Mouse (Mus musculus) hindbrain, embryonic 16.5 days (tissue): ENCODE measurements around the gene Erc2. TPM values are rescaled to one million over a fixed set of nuclear protein-coding genes. Genes with fewer than 3 reads are reported as not detected.

Experiments used
- ATAC-seq: fragments of 200-750 bp; cut with Nextera tagmentation; 2 replicates; pipeline ENCODE4 v1.8.0; 2017; ENCODE audit warnings: moderate TSS enrichment, moderate library complexity
- H3K27ac ChIP-seq: fragments of 300-500 bp; sonication (generic); 2 replicates; pipeline ENCODE4 v1.5.1; 2014; ENCODE audit warnings: low read depth, mild to moderate bottlenecking, control low read depth, low read length, moderate library complexity
- H3K27me3 ChIP-seq: fragments of 300-500 bp; sonication (generic); replicated peaks from 2 replicates; pipeline ENCODE4 v1.6.1; 2014; ENCODE audit warnings: low read length; ENCODE audit not compliant: control insufficient read depth, insufficient read depth
- H3K36me3 ChIP-seq: fragments of 300-500 bp; sonication (generic); 2 replicates; pipeline ENCODE4 v1.6.1; 2014; ENCODE audit warnings: mild to moderate bottlenecking, low read length, moderate library complexity, mixed read lengths; ENCODE audit not compliant: control insufficient read depth, insufficient read depth
- H3K4me1 ChIP-seq: fragments of 300-500 bp; sonication (generic); 2 replicates; pipeline ENCODE4 v1.6.1; 2014; ENCODE audit warnings: low read depth, low read length; ENCODE audit not compliant: control insufficient read depth, insufficient read depth
- H3K4me2 ChIP-seq: fragments of 300-500 bp; sonication (generic); 2 replicates; pipeline ENCODE4 v1.6.1; 2014; ENCODE audit warnings: mild to moderate bottlenecking, low read length, control low read depth, moderate library complexity
- H3K4me3 ChIP-seq: fragments of 300-500 bp; sonication (generic); 2 replicates; pipeline ENCODE4 v1.5.1; 2014; ENCODE audit warnings: mild to moderate bottlenecking, low read length, control low read depth, moderate library complexity
- H3K9ac ChIP-seq: fragments of 300-500 bp; sonication (generic); 2 replicates; pipeline ENCODE4 v1.6.1; 2014; ENCODE audit warnings: low read depth, mild to moderate bottlenecking, control low read depth, low read length, moderate library complexity
- H3K9me3 ChIP-seq: fragments of 300-500 bp; sonication (generic); 2 replicates; pipeline ENCODE4 v1.6.1; 2014; ENCODE audit warnings: mild to moderate bottlenecking, low read length, moderate library complexity; ENCODE audit not compliant: control insufficient read depth
- WGBS: fragments of 180-500 bp; shearing (Covaris S2); extraction: QIAGEN DNeasy Blood & Tissue Kit; methylation state at CpG from one replicate; pipeline ENCODE4 v1.1.7; 2014; 5-methylcytosine and 5-hydroxymethylcytosine counted together
- polyA plus RNA-seq: library from polyadenylated mRNA; unstranded; fragments of >200 nt; fragmentation: Nextera tagmentation; extraction: Ambion mirVana; gene quantifications from 2 replicates; pipeline ENCODE4 v1.2.1, GENCODE M21; 2015

The Erc2 gene
- polyA plus RNA-seq, 1 experiment from 2014 or later: 73.8 TPM

DNA sequence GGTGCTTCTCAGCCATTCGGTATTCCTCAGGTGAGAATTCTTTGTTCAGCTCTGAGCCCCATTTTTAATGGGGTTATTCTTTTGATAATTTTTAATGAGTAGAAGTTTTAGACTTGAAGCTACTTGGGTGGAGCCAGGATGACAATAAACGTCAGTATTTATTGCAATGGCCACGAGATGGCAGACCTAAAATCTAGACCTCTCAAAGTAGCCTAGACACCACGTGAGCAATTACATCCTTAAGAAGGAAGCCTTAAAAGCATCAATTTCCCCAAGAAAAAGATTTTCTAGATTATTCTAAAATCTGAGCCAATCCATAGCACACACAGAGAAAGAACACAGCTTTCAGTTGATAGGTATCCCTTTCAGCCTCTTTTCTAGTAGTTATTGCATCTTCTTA lies 640.5 kb downstream of the Erc2 start:
- no peak for ATAC-seq
- Histone ChIP-seq H3K36me3 (no peaks in the 10 kb centered on the region), H3K4me1 (no peaks in the 10 kb centered on the region), H3K4me2 (no peak overlapping the region), H3K27me3 (no peaks in the 10 kb centered on the region), H3K9ac (no peak overlapping the region), H3K27ac (no peak overlapping the region), H3K4me3 (no peak overlapping the region), H3K9me3 (no peaks in the 10 kb centered on the region)
- 67% methylated on average over 4 of the region's 4 CpGs for WGBS

- Histone ChIP-seq H3K27ac (no peak overlapping the region), H3K9ac (no peak overlapping the region), H3K4me3 (no peak overlapping the region), H3K36me3 (no peaks in the 10 kb centered on the region), H3K27me3 (no peaks in the 10 kb centered on the region), H3K9me3 (no peaks in the 10 kb centered on the region), H3K4me2 (no peak overlapping the region), H3K4me1 (no peaks in the 10 kb centered on the region)
- no peak for ATAC-seq
- 76% methylated on average over 2 of the region's 2 CpGs for WGBS
Measured at GRCm38 (mm10) chr14:28267367-28267766, 645.1 kb downstream of the Erc2 start.

DNA sequence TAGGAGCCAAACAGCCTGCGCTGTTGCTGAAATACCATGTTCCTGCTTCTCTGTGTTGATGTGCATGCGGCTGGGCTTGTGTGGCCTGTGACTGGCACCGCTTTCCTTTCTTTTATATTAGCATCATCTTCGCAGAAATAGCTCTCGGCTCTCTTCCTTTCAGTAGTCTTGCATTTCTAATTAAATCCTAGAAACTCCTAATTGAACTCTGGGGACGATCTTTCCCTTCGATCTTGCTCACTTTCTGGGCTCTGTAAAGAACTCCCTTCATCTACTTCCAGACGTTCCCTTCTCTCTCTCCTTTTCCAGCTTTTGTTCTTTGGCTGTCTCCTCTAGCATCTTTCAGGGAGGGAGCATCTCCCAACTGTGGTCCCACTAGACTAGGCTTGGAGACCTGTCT lies 649.6 kb downstream of the Erc2 start:
- H3K27me3 ChIP-seq: no peaks in the 10 kb centered on the region
- no peak overlapping the region for H3K4me2 ChIP-seq
- no peak overlapping the region for H3K4me3 ChIP-seq
- no peaks in the 10 kb centered on the region for H3K4me1 ChIP-seq
- H3K9ac ChIP-seq: no peak overlapping the region
- WGBS: 57% methylated on average over 8 of the region's 8 CpGs
- H3K27ac ChIP-seq: no peak overlapping the region; the same call in 1 of the 2 replicates
- H3K36me3 ChIP-seq: no peaks in the 10 kb centered on the region
- no peak for ATAC-seq
- H3K9me3 ChIP-seq: no peaks in the 10 kb centered on the region

GRCm38 (mm10) chr14:28273669-28274068 lies 651.4 kb downstream of the Erc2 start:
- H3K27ac ChIP-seq: no peak overlapping the region
- no peaks in the 10 kb centered on the region for H3K36me3 ChIP-seq
- no peak overlapping the region for H3K4me2 ChIP-seq
- no peaks in the 10 kb centered on the region for H3K9me3 ChIP-seq
- H3K9ac ChIP-seq: no peak overlapping the region
- H3K4me1 ChIP-seq: no peaks in the 10 kb centered on the region
- no peaks in the 10 kb centered on the region for H3K27me3 ChIP-seq
- ATAC-seq: no peak
- WGBS: 73% methylated on average over 1 of the region's 1 CpGs
- no peak overlapping the region for H3K4me3 ChIP-seq

DNA sequence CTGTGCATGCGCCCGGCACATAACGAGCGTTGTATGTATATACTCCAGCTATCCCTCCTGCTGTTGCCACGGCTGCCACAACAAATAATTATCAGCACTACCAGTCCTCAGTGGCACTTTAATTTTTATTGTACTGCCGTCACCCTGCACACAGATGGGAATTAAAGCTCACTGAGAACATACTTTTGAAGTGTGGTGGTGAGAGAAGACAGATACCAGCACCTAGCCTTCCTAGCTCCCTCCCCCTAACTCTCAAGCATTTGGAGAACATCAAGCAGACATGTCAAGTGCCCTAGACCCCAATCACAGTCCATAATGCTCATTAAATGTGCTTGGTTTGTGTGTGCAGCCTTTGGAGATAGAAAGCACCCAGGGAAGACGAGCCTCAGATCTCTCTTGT lies 652.6 kb downstream of the Erc2 start:
- 65% methylated on average over 7 of the region's 7 CpGs for WGBS
- ATAC-seq: no peak

GRCm38 (mm10) chr14:28278951-28279350 lies 656.7 kb downstream of the Erc2 start:
- Histone ChIP-seq H3K27me3 (no peaks in the 10 kb centered on the region), H3K4me1 (no peaks in the 10 kb centered on the region), H3K4me3 (no peak overlapping the region), H3K36me3 (no peaks in the 10 kb centered on the region), H3K27ac (no peak overlapping the region), H3K9me3 (no peaks in the 10 kb centered on the region), H3K4me2 (no peak overlapping the region), H3K9ac (no peak overlapping the region)
- 85% methylated on average over 6 of the region's 6 CpGs for WGBS
- ATAC-seq: no peak

More for the DNA sequence above, 652.6 kb downstream of the Erc2 start:
- Histone ChIP-seq H3K27me3 (no peaks in the 10 kb centered on the region), H3K4me1 (no peaks in the 10 kb centered on the region), H3K36me3 (no peaks in the 10 kb centered on the region), H3K4me3 (no peak overlapping the region), H3K9ac (no peak overlapping the region), H3K9me3 (no peaks in the 10 kb centered on the region), H3K4me2 (no peak overlapping the region), H3K27ac (no peak overlapping the region)

GRCm38 (mm10) chr14:28280376-28280775 lies 658.1 kb downstream of the Erc2 start:
- 80% methylated on average over 1 of the region's 1 CpGs for WGBS
- Histone ChIP-seq H3K4me1 (no peaks in the 10 kb centered on the region), H3K4me2 (no peak overlapping the region), H3K27me3 (no peaks in the 10 kb centered on the region), H3K9ac (no peak overlapping the region), H3K9me3 (no peaks in the 10 kb centered on the region), H3K27ac (no peak overlapping the region), H3K4me3 (no peak overlapping the region), H3K36me3 (no peaks in the 10 kb centered on the region)
- ATAC-seq: no peak

GRCm38 (mm10) chr14:28283319-28284095 lies 661.3 kb downstream of the Erc2 start:
- 100% methylated on average over 1 of the region's 1 CpGs for WGBS
- Histone ChIP-seq H3K36me3 (no peaks in the 10 kb centered on the region), H3K4me1 (no peaks in the 10 kb centered on the region), H3K9me3 (no peaks in the 10 kb centered on the region), H3K4me2 (no peak overlapping the region), H3K27me3 (no peaks in the 10 kb centered on the region), H3K27ac (no peak overlapping the region), H3K9ac (no peak overlapping the region), H3K4me3 (no peak overlapping the region)
- no peak for ATAC-seq

DNA sequence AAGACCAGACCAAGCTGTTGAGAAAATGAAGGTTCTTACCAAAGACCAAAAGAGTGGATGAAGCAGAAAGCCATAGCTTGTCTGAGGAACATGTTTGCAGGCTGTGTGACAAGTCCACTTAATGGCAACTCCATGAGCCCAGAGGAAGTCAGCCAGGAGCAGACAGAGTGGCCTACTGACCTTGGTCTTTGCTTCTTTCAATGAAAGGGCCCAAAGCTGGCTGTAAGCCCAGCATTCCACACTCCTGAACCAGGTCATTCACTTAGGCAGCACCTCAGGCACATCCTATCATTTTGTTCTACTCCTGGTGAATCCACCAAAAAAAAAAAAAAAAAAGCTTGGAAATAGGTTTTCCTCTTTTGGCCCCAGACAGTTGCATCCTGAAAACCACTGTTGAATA lies 664.3 kb downstream of the Erc2 start:
- Histone ChIP-seq H3K4me1 (no peaks in the 10 kb centered on the region), H3K27ac (no peak overlapping the region), H3K9me3 (no peaks in the 10 kb centered on the region), H3K4me2 (no peak overlapping the region), H3K27me3 (no peaks in the 10 kb centered on the region), H3K4me3 (no peak overlapping the region), H3K9ac (no peak overlapping the region), H3K36me3 (no peaks in the 10 kb centered on the region)
- ATAC-seq: no peak
